Mouse (Mus musculus): ENCODE measurements around the gene 4930432K21Rik.

4930432K21Rik gene

GRCm38 (mm10) chr8:84147769-84148530 is at the start of gene 4930432K21Rik, which contains the start of gene Cc2d1a:
Gene 4930432K21Rik (plus strand): TSS chr8:84148025.
Gene Cc2d1a (minus strand): TSS chr8:84147936.
- ChIA-PET POLR2A (interaction anchor here (0.6 to 4.8 kb wide), 42 partner anchors 9 to 433 kb away, joined by 3 to 34 read pairs (median 3); partner anchors contain the start of genes Dcaf15 (in 2 of the 4), Rfx1 (in 2 of the 4), Adgre5 (in 1 of the 4) and Asf1b (in 1 of the 4)), CTCF (interaction anchor here in 2 of 4 experiments (0.7 to 1.4 kb wide), 3 partner anchors 14 to 192 kb away, joined by 3 read pairs; partner anchors contain the start of gene Asf1b (in 1 of the 2))

GRCm38 (mm10) chr8:84098376-84098775 is 49.4 kb upstream of the 4930432K21Rik start:
- ChIA-PET POLR2A (interaction anchor here in 1 of 4 experiments (0.6 kb wide), 1 partner anchor 172 kb away, joined by 3 read pairs; no protein-coding TSS in a partner anchor), CTCF (interaction anchor here in 1 of 4 experiments (1.4 kb wide), 1 partner anchor 29 kb away, joined by 4 read pairs; no protein-coding TSS in a partner anchor)

GRCm38 (mm10) chr8:84101476-84102270 is 46.2 kb upstream of the 4930432K21Rik start:
- POLR2A ChIA-PET = interaction anchor here in 3 of 4 experiments (0.5 to 1.6 kb wide), 4 partner anchors 10 to 139 kb away, joined by 3 read pairs; partner anchors contain the start of gene Rfx1 (in 1 of the 3)
- CTCF ChIA-PET = interaction anchor here in 1 of 4 experiments (0.5 kb wide), 1 partner anchor 10 kb away, joined by 4 read pairs; no protein-coding TSS in a partner anchor

- ChIA-PET POLR2A (interaction anchor here in 3 of 4 experiments (0.9 to 3.2 kb wide), 25 partner anchors 8 to 379 kb away, joined by 3 to 59 read pairs (median 8); partner anchors contain the start of genes Rfx1 (in 2 of the 3), 4930432K21Rik (in 1 of the 3), Cc2d1a (in 1 of the 3) and Ccdc130 (in 1 of the 3)), CTCF (interaction anchor here in 3 of 4 experiments (0.8 to 1.7 kb wide), 3 partner anchors 22 to 65 kb away, joined by 3 to 6 read pairs (median 3); no protein-coding TSS in a partner anchor)
These were observed 44.2 kb upstream of the 4930432K21Rik start for GRCm38 (mm10) chr8:84103601-84104000.

GRCm38 (mm10) chr8:84104221-84104620 is 43.6 kb upstream of the 4930432K21Rik start:
- ChIA-PET CTCF (interaction anchor here in 3 of 4 experiments (0.6 to 1.7 kb wide), 21 partner anchors 8 to 626 kb away, joined by 3 to 9 read pairs (median 4); partner anchors contain the start of genes Asf1b (in 1 of the 3), Ccdc130 (in 1 of the 3), Gm10644 (in 1 of the 3) and Il27ra (in 1 of the 3)), POLR2A (interaction anchor here (0.6 to 3.2 kb wide), 101 partner anchors 8 to 1401 kb away, joined by 3 to 59 read pairs (median 4); partner anchors contain the start of genes Rfx1 (in 3 of the 4), 4930432K21Rik (in 2 of the 4), Mri1 (in 2 of the 4) and Rln3 (in 2 of the 4))

GRCm38 (mm10) chr8:84104697-84105609 is 42.9 kb upstream of the 4930432K21Rik start, which contains the start of gene Dcaf15:
Gene Dcaf15 (minus strand): TSS chr8:84104768.
- ChIA-PET CTCF (interaction anchor here in 3 of 4 experiments (0.6 to 1.7 kb wide), 22 partner anchors 8 to 824 kb away, joined by 3 to 9 read pairs (median 4); partner anchors contain the start of genes Asf1b (in 1 of the 3), Ccdc130 (in 1 of the 3), Gm10644 (in 1 of the 3) and Il27ra (in 1 of the 3)), POLR2A (interaction anchor here (0.6 to 3.2 kb wide), 107 partner anchors 8 to 1400 kb away, joined by 3 to 59 read pairs (median 4); partner anchors contain the start of genes Rfx1 (in 3 of the 4), 4930432K21Rik (in 2 of the 4), Mri1 (in 2 of the 4) and Rln3 (in 2 of the 4))

GRCm38 (mm10) chr8:84105676-84106075 is 42.1 kb upstream of the 4930432K21Rik start:
- ChIA-PET POLR2A (interaction anchor here in 3 of 4 experiments (1.2 to 3.2 kb wide), 17 partner anchors 9 to 396 kb away, joined by 3 to 18 read pairs (median 7); partner anchors contain the start of genes Ccdc130 (in 1 of the 3) and Podnl1 (in 1 of the 3)), CTCF (interaction anchor here in 1 of 4 experiments (0.6 kb wide), 1 partner anchor 823 kb away, joined by 5 read pairs; no protein-coding TSS in a partner anchor)

- ChIA-PET POLR2A (interaction anchor here in 3 of 4 experiments (0.6 to 2.5 kb wide), 8 partner anchors 11 to 254 kb away, joined by 3 to 14 read pairs (median 6); partner anchors contain the start of gene Podnl1 (in 1 of the 3)), CTCF (interaction anchor here in 1 of 4 experiments (0.6 kb wide), 1 partner anchor 207 kb away, joined by 3 read pairs; no protein-coding TSS in a partner anchor)
These were observed 41.4 kb upstream of the 4930432K21Rik start for GRCm38 (mm10) chr8:84106216-84107040.

GRCm38 (mm10) chr8:84115646-84116045 is 32.2 kb upstream of the 4930432K21Rik start:
- ChIA-PET POLR2A (interaction anchor here in 2 of 4 experiments (0.6 to 2.4 kb wide), 5 partner anchors 11 to 526 kb away, joined by 3 to 8 read pairs (median 3); partner anchors contain the start of genes Dcaf15 (in 2 of the 2) and Rfx1 (in 1 of the 2)), CTCF (interaction anchor here in 3 of 4 experiments (0.6 to 0.7 kb wide), 3 partner anchors 41 to 159 kb away, joined by 3 read pairs; no protein-coding TSS in a partner anchor)

- ChIA-PET CTCF (interaction anchor here in 1 of 4 experiments (0.6 to 0.7 kb wide), 2 partner anchors 26 to 48 kb away, joined by 4 to 9 read pairs; no protein-coding TSS in a partner anchor), POLR2A (interaction anchor here in 1 of 4 experiments (0.6 kb wide), 1 partner anchor 1516 kb away, joined by 4 read pairs; no protein-coding TSS in a partner anchor)
These were observed 25.7 kb upstream of the 4930432K21Rik start for GRCm38 (mm10) chr8:84122151-84122550.

GRCm38 (mm10) chr8:84125656-84126055 is 22.2 kb upstream of the 4930432K21Rik start, which contains the start of gene Podnl1:
Gene Podnl1 (plus strand): TSS chr8:84125989.
- ChIA-PET CTCF (interaction anchor here in 2 of 4 experiments (0.7 to 1.0 kb wide), 2 partner anchors 9 to 37 kb away, joined by 3 to 5 read pairs; no protein-coding TSS in a partner anchor), POLR2A (interaction anchor here in 3 of 4 experiments (0.6 to 3.9 kb wide), 8 partner anchors 9 to 698 kb away, joined by 3 to 12 read pairs (median 4); partner anchors contain the start of genes Dcaf15 (in 2 of the 3) and Rfx1 (in 1 of the 3))

GRCm38 (mm10) chr8:84126742-84127141 is 21.1 kb upstream of the 4930432K21Rik start:
- ChIA-PET CTCF (interaction anchor here in 1 of 4 experiments (0.6 to 1.6 kb wide), 4 partner anchors 28 to 232 kb away, joined by 3 to 4 read pairs (median 4); no protein-coding TSS in a partner anchor), POLR2A (interaction anchor here in 3 of 4 experiments (0.6 to 3.9 kb wide), 20 partner anchors 11 to 956 kb away, joined by 3 to 14 read pairs (median 4); partner anchors contain the start of genes Dcaf15 (in 3 of the 3), 1700067K01Rik (in 2 of the 3), 4930432K21Rik (in 2 of the 3) and Cc2d1a (in 2 of the 3))

GRCm38 (mm10) chr8:84127202-84127901 is 20.5 kb upstream of the 4930432K21Rik start:
- ChIA-PET POLR2A (interaction anchor here in 3 of 4 experiments (0.6 to 3.9 kb wide), 18 partner anchors 9 to 409 kb away, joined by 3 to 14 read pairs (median 4); partner anchors contain the start of genes Dcaf15 (in 3 of the 3), 4930432K21Rik (in 2 of the 3), Cc2d1a (in 2 of the 3) and 1700067K01Rik (in 1 of the 3)), CTCF (interaction anchor here in 1 of 4 experiments (0.6 to 1.6 kb wide), 5 partner anchors 29 to 232 kb away, joined by 3 to 5 read pairs (median 4); partner anchors contain the start of gene Rln3)
